Mouse (Mus musculus) cerebellum, adult 2 months (tissue): Measurements from ENCODE around the gene Myof.

ENCODE experiments used
- CTCF ChIP-seq: fragments of 200-500 bp; IDR thresholded peaks from 2 replicates; pipeline ENCODE4 v1.5.1; 2011; ENCODE audit warnings: low read depth, mild to moderate bottlenecking, control low read depth, low read length, moderate library complexity, borderline replicate concordance; ENCODE audit not compliant: insufficient read depth
- POLR2A ChIP-seq: fragments of 200-500 bp; IDR thresholded peaks from 2 replicates; pipeline ENCODE4 v1.6.1; 2011; ENCODE audit warnings: low read length, control low read depth, borderline replicate concordance; ENCODE audit not compliant: insufficient read depth

DNA sequence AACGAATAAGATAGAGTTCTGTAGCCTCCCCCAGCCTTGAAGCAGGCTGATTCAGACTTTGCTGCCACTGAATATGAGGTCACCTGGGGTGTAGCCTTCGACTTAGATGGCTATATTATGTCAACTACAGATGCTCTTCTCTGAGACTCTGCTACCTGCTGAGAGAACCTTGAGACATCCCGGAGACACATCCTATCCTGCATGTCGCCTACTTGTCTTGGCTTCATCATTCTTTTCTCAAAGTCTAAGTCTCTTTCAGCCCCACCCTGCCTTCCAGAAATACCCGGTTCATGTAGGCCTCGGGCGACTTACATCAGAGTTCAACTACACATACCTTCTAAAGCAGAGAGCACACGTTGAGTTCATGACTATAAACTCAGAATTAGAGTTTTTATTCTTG lies 13.6 kb upstream of the Myof start:
- TF ChIP-seq CTCF (no peak), POLR2A (no peak)
